Comparison of ENCODE assay signal across 17 mouse cellular contexts in the genomic region with DNA sequence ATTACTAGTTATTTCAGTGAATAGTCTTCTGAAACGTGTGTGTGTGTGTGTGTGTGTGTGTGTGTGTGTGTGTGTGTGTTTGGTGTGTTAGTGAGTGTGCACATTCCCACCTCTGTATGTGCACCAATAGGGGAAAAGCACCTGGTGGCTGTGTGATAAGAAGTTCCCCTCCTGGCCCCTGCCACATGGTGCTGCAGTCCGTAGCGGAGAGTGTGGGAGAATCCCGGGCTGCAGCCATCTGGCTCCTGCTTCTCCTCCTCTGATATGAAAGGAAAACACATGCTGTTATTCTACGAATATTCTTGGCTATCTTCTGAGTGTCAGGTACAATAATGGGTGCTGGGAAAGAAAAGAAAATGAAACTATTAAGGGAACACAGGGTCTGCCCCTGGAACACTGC.
DNase-seq lines count a peak whose midpoint lies in the region; ATAC-seq lines count a peak whose summit lies in the region.
"Had no signal": no experiment of that assay in that cellular context is flagged by ENCODE, and none has a peak within 500 bp of the region (broad histone marks: within the 10 kb centered on the region; RNA-seq: fewer than 3 reads in every experiment).

No protein-coding gene starts in this region.

- H3K9ac ChIP-seq in heart, embryonic 12.5 days = no peak overlapping the region
- no peak overlapping the region for H3K9ac ChIP-seq in intestine, embryonic 16.5 days (ENCODE audit: low read depth, low read length)
- H3K9ac ChIP-seq: heart, embryonic 13.5 days; limb, embryonic 13.5 days had no signal

- no peaks in the 10 kb centered on the region for H3K4me1 ChIP-seq in heart, embryonic 12.5 days (replicated peaks)
- H3K4me1 ChIP-seq in intestine, embryonic 16.5 days (ENCODE audit: control insufficient read depth, insufficient read depth, low read length) = no peaks in the 10 kb centered on the region
- no peaks in the 10 kb centered on the region for H3K4me1 ChIP-seq in midbrain, embryonic 10.5 days
- H3K4me1 ChIP-seq: heart, embryonic 13.5 days; hindbrain, embryonic 10.5 days; limb, embryonic 13.5 days had no signal

- H3K9me3 ChIP-seq in heart, embryonic 12.5 days (replicated peaks) = no peaks in the 10 kb centered on the region
- H3K9me3 ChIP-seq in intestine, embryonic 16.5 days (ENCODE audit: control insufficient read depth, low read length) = no peaks in the 10 kb centered on the region
- no peaks in the 10 kb centered on the region for H3K9me3 ChIP-seq in midbrain, embryonic 10.5 days (replicated peaks)
- H3K9me3 ChIP-seq: heart, embryonic 13.5 days; hindbrain, embryonic 10.5 days; limb, embryonic 13.5 days had no signal

- no peaks in the 10 kb centered on the region for H3K36me3 ChIP-seq in heart, embryonic 12.5 days
- H3K36me3 ChIP-seq in intestine, embryonic 16.5 days (ENCODE audit: control insufficient read depth, insufficient read depth, low read length) = no peaks in the 10 kb centered on the region
- H3K36me3 ChIP-seq in midbrain, embryonic 10.5 days = no peaks in the 10 kb centered on the region
- H3K36me3 ChIP-seq: heart, embryonic 13.5 days; hindbrain, embryonic 10.5 days; limb, embryonic 13.5 days had no signal

- H3K27me3 ChIP-seq in heart, embryonic 12.5 days (replicated peaks) = no peaks in the 10 kb centered on the region
- H3K27me3 ChIP-seq in intestine, embryonic 16.5 days (replicated peaks; ENCODE audit: control insufficient read depth, insufficient read depth, low read length) = no peaks in the 10 kb centered on the region
- H3K27me3 ChIP-seq in midbrain, embryonic 10.5 days (ENCODE audit: low read depth, poor library complexity, severe bottlenecking) = no peaks in the 10 kb centered on the region
- H3K27me3 ChIP-seq: heart, embryonic 13.5 days; limb, embryonic 13.5 days had no signal

- H3K4me2 ChIP-seq in heart, embryonic 12.5 days = no peak overlapping the region
- H3K4me2 ChIP-seq in intestine, embryonic 16.5 days (ENCODE audit: low read depth, low read length) = no peak overlapping the region
- H3K4me2 ChIP-seq: heart, embryonic 13.5 days; limb, embryonic 13.5 days had no signal

- 35% methylated on average over 5 of the region's 5 CpGs for WGBS in heart, embryonic 12.5 days
- WGBS in intestine, embryonic 16.5 days = 43% methylated on average over 5 of the region's 5 CpGs
- WGBS in midbrain, embryonic 10.5 days = 78% methylated on average over 5 of the region's 5 CpGs

- no peak overlapping the region for H3K4me3 ChIP-seq in heart, embryonic 12.5 days
- H3K4me3 ChIP-seq in intestine, embryonic 16.5 days (ENCODE audit: low read length) = no peak overlapping the region
- no peak overlapping the region for H3K4me3 ChIP-seq in midbrain, embryonic 10.5 days
- H3K4me3 ChIP-seq: heart, embryonic 13.5 days; hindbrain, embryonic 10.5 days; limb, embryonic 13.5 days had no signal

- DNase-seq in cerebellum, postnatal 10 days = peak; percentile 53 to 68
- DNase-seq in cerebellum, adult 8-10 months = no peak
- no peak for DNase-seq in heart, adult 8-10 months (ENCODE audit: low spot score)
- DNase-seq in left cerebral cortex, postnatal 25 days (ENCODE audit: low spot score in 2 of 2) = peak; percentile 58 to 78
- no peak for DNase-seq in gastrocnemius, postnatal 36 days
- DNase-seq in midbrain, embryonic 10.5 days (ENCODE audit: low spot score) = no peak
- DNase-seq: kidney, adult 18-20 months; kidney, postnatal 36 days; lung, postnatal 36 days; midbrain, embryonic 14.5 days; spleen, adult 18-20 months had no signal

- intact Hi-C loops in left cerebral cortex, postnatal 25 days (cut with DNase I) = no loop called here
- intact Hi-C loops in gastrocnemius, postnatal 36 days (cut with DNase I) = no loop called here

- H3K27ac ChIP-seq in heart, embryonic 12.5 days (ENCODE audit: poor library complexity, severe bottlenecking) = no peak overlapping the region
- no peak overlapping the region for H3K27ac ChIP-seq in intestine, embryonic 16.5 days (ENCODE audit: low read length)
- no peak overlapping the region for H3K27ac ChIP-seq in midbrain, embryonic 10.5 days (replicated peaks)
- H3K27ac ChIP-seq: heart, embryonic 13.5 days; hindbrain, embryonic 10.5 days; limb, embryonic 13.5 days had no signal

- ATAC-seq in heart, embryonic 12.5 days (ENCODE audit: insufficient number of reproducible peaks, low FRiP score) = 0 out of 2 replicates have a peak, but pooled peaks have one; percentile 42
- peak; percentile 71; the same call in 1 of the 2 replicates for ATAC-seq in intestine, embryonic 16.5 days
- ATAC-seq: Patski had no signal

Comparison
In these comparisons a context has a peak if more than half of its experiments do, and no peak if none do; other contexts are left out.
1. DNase-seq: peak in cerebellum, postnatal 10 days (2 of 2) and left cerebral cortex, postnatal 25 days (2 of 2); none in cerebellum, adult 8-10 months (single experiment), heart, adult 8-10 months (single experiment), gastrocnemius, postnatal 36 days (0 of 2) and midbrain, embryonic 10.5 days (single experiment).